ENCODE assay signal across 25 mouse cellular contexts in the genomic region with DNA sequence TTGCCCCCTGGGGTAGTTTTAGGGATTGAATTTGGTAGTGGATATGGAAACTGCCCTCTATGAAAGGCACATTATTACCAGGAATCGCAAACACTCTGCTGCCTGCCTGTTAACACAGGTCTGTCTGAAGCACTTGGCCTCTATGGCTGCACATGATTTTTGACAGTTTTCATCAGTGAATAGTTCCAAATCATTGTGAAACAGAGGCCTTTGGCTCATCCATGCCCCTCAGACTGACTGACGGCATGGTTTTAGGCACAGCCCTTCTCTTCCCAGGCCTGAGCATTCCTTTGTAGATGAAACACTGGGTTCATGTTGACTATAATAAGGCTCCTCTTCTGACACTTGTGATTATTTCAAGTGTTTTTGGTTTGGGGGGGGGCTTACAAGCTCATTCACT.
"Had no signal": no experiment of that assay in that cellular context is flagged by ENCODE, and none has a peak within 500 bp of the region (broad histone marks: within the 10 kb centered on the region; RNA-seq: fewer than 3 reads in every experiment).

No protein-coding gene starts in this region.

- H3K27ac ChIP-seq: heart, embryonic 13.5 days; heart, embryonic 15.5 days; hindbrain, embryonic 13.5 days; hindbrain, embryonic 15.5 days; hindbrain, postnatal 0 days; kidney, embryonic 15.5 days; layer of hippocampus, adult 2 months; left cerebral cortex, adult 2 months; limb, embryonic 12.5 days; liver, embryonic 13.5 days; liver, embryonic 15.5 days had no signal

- H3K9ac ChIP-seq: heart, embryonic 13.5 days; heart, embryonic 15.5 days; hindbrain, embryonic 13.5 days; hindbrain, embryonic 15.5 days; kidney, embryonic 15.5 days; limb, embryonic 12.5 days; liver, embryonic 13.5 days; liver, embryonic 15.5 days had no signal

- H3K27me3 ChIP-seq: heart, embryonic 13.5 days; heart, embryonic 15.5 days; hindbrain, embryonic 13.5 days; hindbrain, embryonic 15.5 days; kidney, embryonic 15.5 days; limb, embryonic 12.5 days; liver, embryonic 13.5 days; liver, embryonic 15.5 days had no signal

- ATAC-seq: hindbrain, postnatal 0 days; intestine, embryonic 16.5 days had no signal

- DNase-seq: gastrocnemius, postnatal 10 days; gastrocnemius, postnatal 36 days; heart, adult 18-20 months; heart, postnatal 14 days; heart, postnatal 36 days; kidney, adult 11 months; kidney, adult 2 months; kidney, adult 9 months; kidney, postnatal 10 days; kidney, postnatal 25 days; kidney, postnatal 4 days; liver; liver, embryonic 13.5 days had no signal

- H3K4me1 ChIP-seq: hindbrain, embryonic 13.5 days; hindbrain, embryonic 15.5 days; kidney, embryonic 15.5 days; limb, embryonic 12.5 days; liver, embryonic 13.5 days; liver, embryonic 15.5 days had no signal

- H3K36me3 ChIP-seq: heart, embryonic 15.5 days; hindbrain, embryonic 13.5 days; hindbrain, embryonic 15.5 days; kidney, embryonic 15.5 days; limb, embryonic 12.5 days; liver, embryonic 13.5 days; liver, embryonic 15.5 days had no signal

- H3K4me2 ChIP-seq: heart, embryonic 11.5 days; heart, embryonic 13.5 days; heart, embryonic 15.5 days; hindbrain, embryonic 13.5 days; hindbrain, embryonic 15.5 days; kidney, embryonic 15.5 days; limb, embryonic 12.5 days; liver, embryonic 13.5 days; liver, embryonic 15.5 days had no signal

- H3K4me3 ChIP-seq: heart, embryonic 13.5 days; heart, embryonic 15.5 days; hindbrain, embryonic 13.5 days; hindbrain, embryonic 15.5 days; kidney, embryonic 15.5 days; layer of hippocampus, adult 2 months; left cerebral cortex, adult 2 months; limb, embryonic 12.5 days; liver, embryonic 13.5 days; liver, embryonic 15.5 days had no signal

- H3K9me3 ChIP-seq: heart, embryonic 13.5 days; heart, embryonic 15.5 days; hindbrain, embryonic 13.5 days; hindbrain, embryonic 15.5 days; kidney, embryonic 15.5 days; limb, embryonic 12.5 days; liver, embryonic 13.5 days; liver, embryonic 15.5 days had no signal
